Mouse (Mus musculus): ENCODE data around the gene Grm5. TPM values are rescaled to one million over a fixed set of nuclear protein-coding genes. Genes with fewer than 3 reads are reported as not detected.

Gene Grm5
- total RNA-seq (2015; ENCODE audit: low replicate concordance) (not detected in 2 replicates), total RNA-seq (2017; ENCODE audit: low replicate concordance) (not detected in 2 replicates)

GRCm38 (mm10) chr7:87583868-87584267, at the start of gene Grm5:
Gene Grm5, plus strand, starts transcription at chr7:87584168.
- ATAC-seq (replicated peaks; ENCODE audit: low FRiP score, poor library complexity, severe bottlenecking): no peak

- no peak for ATAC-seq (replicated peaks; ENCODE audit: low FRiP score, poor library complexity, severe bottlenecking)
These were observed 44.9 kb upstream of the Grm5 start for GRCm38 (mm10) chr7:87539031-87539430.

DNA sequence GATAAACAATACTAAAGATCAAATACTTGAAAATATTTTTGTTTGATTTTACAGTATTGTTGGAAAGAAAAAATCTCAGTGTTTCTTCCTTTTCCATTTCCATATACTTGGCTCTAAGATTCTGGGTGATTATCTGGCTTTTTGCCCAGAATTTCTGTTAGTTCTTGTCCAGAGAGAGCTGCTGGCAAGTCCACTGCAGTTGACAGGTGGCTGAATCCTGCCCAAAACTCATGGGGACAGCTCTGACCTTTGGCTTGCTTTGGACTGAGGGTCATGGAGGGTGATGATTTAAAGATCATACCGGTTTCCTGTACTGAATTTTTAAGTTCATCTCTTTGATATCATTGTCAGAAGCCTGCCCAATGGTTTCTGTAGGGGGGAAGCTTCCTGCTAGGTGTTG, 18.7 kb upstream of the Grm5 start:
- no peak for ATAC-seq (replicated peaks; ENCODE audit: low FRiP score, poor library complexity, severe bottlenecking)

GRCm38 (mm10) chr7:87566476-87566875, 17.5 kb upstream of the Grm5 start:
- ATAC-seq (replicated peaks; ENCODE audit: low FRiP score, poor library complexity, severe bottlenecking): no peak

- ATAC-seq (replicated peaks; ENCODE audit: low FRiP score, poor library complexity, severe bottlenecking): no peak
These were observed 323 bp downstream of the Grm5 start for GRCm38 (mm10) chr7:87584281-87584701.

DNA sequence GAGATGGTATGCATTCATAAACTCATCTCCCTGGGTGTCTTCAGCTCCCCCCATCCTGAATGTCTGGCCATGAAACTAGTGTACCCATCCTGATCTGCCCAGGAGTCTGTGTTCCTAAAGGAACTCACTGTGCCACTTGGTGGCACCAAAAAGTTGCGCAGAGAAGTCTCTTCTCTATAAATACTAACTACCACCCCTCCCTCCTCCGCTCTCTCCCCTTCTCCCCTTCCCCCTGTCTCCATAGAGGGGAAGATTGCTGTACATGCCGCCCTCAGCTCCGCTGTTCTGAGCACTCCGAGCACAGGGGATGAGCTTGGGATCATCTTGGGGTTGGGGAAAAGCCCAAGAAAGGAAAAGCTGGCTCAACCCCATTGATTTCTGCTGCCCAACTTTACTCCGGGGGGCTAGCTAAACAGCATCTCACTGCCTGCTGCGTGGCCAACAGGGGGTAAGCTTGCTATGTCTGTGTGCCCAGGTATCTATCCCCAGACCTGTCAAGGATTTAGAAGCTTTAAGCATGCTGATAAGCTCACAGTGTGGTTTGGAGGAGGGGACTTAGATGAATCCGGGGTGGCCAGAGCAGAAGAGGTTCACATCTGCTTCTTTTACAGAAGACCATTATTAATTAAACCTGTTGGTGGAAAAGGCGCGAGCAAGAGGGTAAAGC, 2.4 kb downstream of the Grm5 start:
- ATAC-seq (replicated peaks; ENCODE audit: low FRiP score, poor library complexity, severe bottlenecking): no peak

- ATAC-seq (replicated peaks; ENCODE audit: low FRiP score, poor library complexity, severe bottlenecking): no peak
These were observed 4.0 kb downstream of the Grm5 start for GRCm38 (mm10) chr7:87587976-87588375.

- ATAC-seq (replicated peaks; ENCODE audit: low FRiP score, poor library complexity, severe bottlenecking): no peak
These were observed 42.3 kb downstream of the Grm5 start for GRCm38 (mm10) chr7:87626251-87626650.

GRCm38 (mm10) chr7:87635530-87635929, 51.6 kb downstream of the Grm5 start:
- no peak for ATAC-seq (replicated peaks; ENCODE audit: low FRiP score, poor library complexity, severe bottlenecking)

GRCm38 (mm10) chr7:87650610-87651009, 66.6 kb downstream of the Grm5 start:
- ATAC-seq (replicated peaks; ENCODE audit: low FRiP score, poor library complexity, severe bottlenecking): no peak

- ATAC-seq (replicated peaks; ENCODE audit: low FRiP score, poor library complexity, severe bottlenecking): no peak
These were observed 77.8 kb downstream of the Grm5 start for GRCm38 (mm10) chr7:87661794-87662193.

- no peak for ATAC-seq (replicated peaks; ENCODE audit: low FRiP score, poor library complexity, severe bottlenecking)
These were observed 80.1 kb downstream of the Grm5 start for GRCm38 (mm10) chr7:87664041-87664440.

DNA sequence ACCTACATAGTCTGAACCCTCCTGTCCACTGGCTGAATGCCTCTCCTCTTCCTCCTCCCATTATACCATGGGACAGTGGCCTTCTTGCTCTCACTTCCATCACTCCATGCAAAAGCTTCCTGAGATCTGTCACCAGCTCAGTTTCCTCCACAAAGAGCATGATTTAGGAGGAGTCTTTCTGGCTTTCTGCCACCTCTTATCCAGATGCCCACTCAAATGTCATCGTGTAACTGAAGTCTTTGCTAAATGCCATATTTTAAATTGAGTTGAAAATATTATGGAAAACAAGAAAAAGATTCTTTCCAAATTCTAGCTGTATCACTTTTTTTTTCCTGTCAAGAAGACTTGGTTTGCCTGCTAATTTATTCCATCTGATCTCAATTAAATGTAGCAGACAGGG, 132.4 kb downstream of the Grm5 start:
- ATAC-seq (replicated peaks; ENCODE audit: low FRiP score, poor library complexity, severe bottlenecking): no peak

DNA sequence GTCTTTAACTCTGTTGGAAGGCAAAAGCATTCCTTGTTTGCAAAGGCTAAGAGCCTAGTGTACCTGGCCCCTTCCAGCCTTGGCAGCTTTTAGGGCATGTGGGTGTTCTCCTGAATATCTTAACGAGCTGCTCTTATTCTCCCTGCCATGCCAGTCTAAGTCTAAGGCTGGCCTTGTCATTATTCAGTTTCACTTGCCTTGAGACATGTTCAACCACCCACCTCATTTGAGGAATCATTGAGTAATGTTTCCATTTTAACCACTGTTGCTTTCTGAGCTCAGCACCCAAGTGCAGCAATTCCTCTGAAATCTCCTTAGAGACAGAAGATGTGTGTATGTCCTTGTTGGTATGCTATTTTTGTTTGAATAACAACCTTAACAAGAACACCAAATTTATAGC, 134.7 kb downstream of the Grm5 start:
- no peak for ATAC-seq (replicated peaks; ENCODE audit: low FRiP score, poor library complexity, severe bottlenecking)

DNA sequence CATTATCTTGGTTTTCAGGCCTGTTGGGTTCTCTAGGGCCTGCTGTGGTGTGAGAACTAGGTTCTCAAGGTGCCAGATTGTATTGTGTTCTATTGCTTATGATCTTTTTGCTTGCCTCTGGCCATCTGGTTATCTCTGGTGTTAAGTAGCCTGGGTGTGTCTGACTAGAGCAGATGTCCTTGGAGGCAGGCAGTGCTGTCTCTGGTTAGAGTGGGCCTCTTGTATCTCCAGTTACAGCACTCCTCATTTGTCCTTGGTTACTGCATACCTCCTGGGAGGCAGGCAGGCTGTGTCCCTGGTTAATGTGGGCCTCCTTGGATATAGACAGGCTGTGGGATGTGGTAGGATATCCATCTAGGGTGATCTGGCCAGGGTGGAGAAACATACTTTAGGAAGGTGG, 150.5 kb downstream of the Grm5 start:
- no peak for ATAC-seq (replicated peaks; ENCODE audit: low FRiP score, poor library complexity, severe bottlenecking)

DNA sequence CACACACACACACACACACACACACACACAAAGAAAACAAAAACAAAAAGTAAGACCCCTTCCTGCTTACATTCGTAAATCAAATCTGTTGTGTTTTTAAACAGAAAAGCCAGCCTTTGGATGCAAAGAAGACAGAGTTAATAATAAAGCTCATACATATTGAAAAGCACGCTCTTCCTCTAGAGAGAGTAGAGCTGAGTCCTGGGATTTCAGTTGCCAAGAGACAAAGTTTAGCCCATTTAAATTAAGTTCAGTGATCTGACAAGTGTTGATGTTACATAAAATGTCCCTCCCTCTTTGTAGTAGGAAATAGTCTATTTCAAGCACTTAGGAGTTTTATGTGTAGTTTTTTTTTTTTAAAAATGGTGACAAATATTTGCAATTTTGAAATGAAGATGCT, 178.0 kb downstream of the Grm5 start:
- no peak for ATAC-seq (replicated peaks; ENCODE audit: low FRiP score, poor library complexity, severe bottlenecking)

DNA sequence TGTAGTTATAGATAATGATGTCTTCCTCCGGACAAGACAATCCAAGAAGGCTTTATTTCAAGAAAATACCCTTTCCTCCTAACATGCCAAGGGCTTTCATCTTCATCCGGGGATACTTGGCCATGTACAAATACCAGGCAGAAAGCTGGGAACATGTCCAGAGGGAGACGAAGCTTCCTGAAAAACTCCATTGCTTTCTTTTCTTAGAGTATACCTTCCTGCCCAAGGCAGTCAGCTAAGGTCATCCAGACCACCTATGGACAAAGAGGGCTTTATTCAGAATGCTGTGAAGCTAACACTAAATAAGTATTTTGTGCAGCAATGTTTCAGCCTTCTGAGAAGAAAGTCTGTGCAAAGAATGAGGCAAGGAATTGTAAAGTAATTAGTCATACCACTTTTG, 178.4 kb downstream of the Grm5 start:
- no peak for ATAC-seq (replicated peaks; ENCODE audit: low FRiP score, poor library complexity, severe bottlenecking)

DNA sequence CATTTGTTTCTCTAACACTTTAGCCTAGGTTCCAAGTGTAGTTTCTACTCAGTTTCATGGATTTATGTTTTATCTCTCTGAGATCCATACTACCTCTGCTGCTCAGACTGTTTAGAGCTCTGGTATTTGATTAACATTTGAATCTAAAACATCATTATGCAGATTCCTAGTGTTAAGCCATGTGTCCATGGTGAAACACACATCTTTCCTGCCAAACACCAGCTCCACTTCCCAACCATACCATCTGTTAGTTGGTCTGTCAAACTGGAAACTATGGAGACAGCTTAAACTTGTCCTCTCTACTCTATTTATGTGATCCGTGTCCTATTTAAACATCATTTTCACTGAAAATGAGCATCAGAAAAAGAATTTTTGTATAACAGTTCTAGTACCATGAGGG, 203.6 kb downstream of the Grm5 start:
- no peak for ATAC-seq (replicated peaks; ENCODE audit: low FRiP score, poor library complexity, severe bottlenecking)

- no peak for ATAC-seq (replicated peaks; ENCODE audit: low FRiP score, poor library complexity, severe bottlenecking)
These were observed 205.0 kb downstream of the Grm5 start for GRCm38 (mm10) chr7:87788963-87789362.

GRCm38 (mm10) chr7:87793896-87794295, 209.9 kb downstream of the Grm5 start:
- no peak for ATAC-seq (replicated peaks; ENCODE audit: low FRiP score, poor library complexity, severe bottlenecking)

- ATAC-seq (replicated peaks; ENCODE audit: low FRiP score, poor library complexity, severe bottlenecking): no peak
These were observed 240.9 kb downstream of the Grm5 start for GRCm38 (mm10) chr7:87824898-87825297.

GRCm38 (mm10) chr7:87834669-87835068, 250.7 kb downstream of the Grm5 start:
- no peak for ATAC-seq (replicated peaks; ENCODE audit: low FRiP score, poor library complexity, severe bottlenecking)

Measured in erythroid progenitor cell, adult 5-6 weeks (primary cell).